Mouse (Mus musculus): ENCODE results near the gene Slc28a3.

Slc28a3 gene

DNA sequence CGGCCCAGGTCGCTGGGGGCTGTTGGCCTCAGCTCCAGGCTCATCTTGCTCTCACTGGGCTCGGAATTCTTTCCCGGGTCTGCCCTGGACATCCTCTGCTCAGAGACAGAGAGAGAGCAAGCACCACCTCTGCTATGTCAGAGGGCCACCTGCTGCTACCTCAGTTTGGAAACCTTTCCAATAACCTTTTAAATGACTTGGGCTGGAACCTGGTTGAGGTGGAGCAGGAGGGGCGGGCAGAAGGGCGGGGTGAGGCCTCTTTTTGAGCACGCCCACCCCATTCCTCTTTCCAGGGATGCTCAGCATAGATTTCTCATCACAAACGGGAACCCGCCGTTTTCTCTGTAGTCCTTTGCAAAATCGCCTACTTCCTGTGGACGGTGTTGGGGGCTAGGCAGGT, at the start of gene Slc28a3:
Slc28a3 (minus strand) TSS at position 162 of the 400 bp plus-strand sequence.
- DNase-seq (ENCODE audit: low spot score in 2 of 2) = no peak

DNA sequence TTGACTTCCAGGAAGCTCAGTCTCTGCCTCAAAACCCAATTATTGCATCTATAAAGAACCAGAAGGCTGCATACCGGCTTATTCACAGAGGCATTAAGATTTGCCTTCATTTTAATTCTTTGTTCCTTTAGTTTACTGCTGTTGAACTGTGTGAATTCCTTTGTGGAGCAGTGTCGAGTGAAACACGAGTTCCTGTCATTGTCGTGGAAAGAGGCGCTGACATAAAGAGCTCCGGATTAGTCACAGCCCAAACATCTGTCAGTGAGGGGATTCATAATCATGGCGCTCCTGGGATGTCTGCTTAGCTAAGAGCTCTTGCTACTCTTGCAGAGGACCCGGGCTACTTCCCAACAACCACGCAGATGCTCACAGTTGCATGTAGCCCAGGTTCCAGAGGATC, 47.3 kb upstream of the Slc28a3 start:
- no peak for DNase-seq (ENCODE audit: low spot score in 2 of 2)

DNA sequence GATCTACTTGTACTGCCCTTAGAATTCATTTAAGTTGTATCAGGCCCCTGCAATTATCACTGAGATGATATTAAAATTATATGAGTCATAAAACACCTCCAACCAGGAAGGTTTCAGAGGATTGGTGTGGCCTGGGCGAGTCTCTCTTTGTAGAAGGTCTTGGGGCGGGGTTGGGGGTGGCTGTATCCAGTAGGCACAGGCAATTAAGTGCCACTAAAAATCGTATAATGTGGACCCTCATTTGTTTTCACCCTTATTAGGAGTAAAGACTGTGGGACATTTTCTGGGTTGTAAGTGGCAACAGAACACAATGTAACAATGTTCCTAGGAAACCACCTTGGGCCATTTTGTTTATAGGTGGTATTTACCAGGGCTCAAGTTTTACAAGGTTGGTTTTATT, 46.2 kb upstream of the Slc28a3 start:
- DNase-seq (ENCODE audit: low spot score in 2 of 2) = no peak

DNA sequence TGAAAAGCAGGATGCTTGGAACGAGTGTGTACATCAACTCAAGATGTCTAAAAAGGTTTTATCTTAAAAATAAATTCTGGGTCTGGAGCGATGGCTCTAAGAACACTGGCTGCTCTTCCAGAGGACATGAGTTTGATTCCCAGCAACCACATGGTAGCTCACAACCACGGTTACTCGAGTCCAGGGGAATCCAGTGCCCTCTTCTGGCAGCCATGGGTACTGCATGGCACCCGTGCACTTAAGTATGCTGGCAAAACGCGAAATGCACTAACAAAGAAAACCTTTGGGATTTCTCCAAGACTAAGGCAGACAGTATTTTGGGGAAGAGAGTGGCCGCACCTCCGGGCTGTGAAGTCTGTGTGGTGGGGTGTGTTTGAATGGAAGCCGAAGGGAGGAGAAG, 44.9 kb upstream of the Slc28a3 start:
- DNase-seq (ENCODE audit: low spot score in 2 of 2) = no peak

DNA sequence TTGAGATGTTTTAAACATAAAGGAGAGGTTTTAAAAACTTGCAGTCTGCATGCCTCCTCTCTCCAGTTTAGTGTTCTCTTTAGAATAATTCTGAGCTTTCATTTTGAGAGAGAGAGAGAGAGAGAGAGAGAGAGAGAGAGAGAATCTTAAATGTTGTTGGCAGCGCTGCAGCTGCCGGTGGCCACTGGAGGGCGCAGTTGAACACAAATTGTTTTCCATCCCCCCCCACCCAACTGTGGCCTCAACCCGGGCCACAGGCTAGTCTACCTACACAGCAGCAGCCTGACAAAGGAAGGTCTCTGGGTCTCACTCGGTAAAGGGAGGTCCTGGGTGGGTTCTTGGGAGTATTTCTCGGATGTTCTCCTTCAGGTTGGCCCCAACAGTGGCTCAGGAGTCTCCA, 29.7 kb upstream of the Slc28a3 start:
- peak in 1 of 2 experiments; percentile 63 for DNase-seq (ENCODE audit: low spot score in 2 of 2)

DNA sequence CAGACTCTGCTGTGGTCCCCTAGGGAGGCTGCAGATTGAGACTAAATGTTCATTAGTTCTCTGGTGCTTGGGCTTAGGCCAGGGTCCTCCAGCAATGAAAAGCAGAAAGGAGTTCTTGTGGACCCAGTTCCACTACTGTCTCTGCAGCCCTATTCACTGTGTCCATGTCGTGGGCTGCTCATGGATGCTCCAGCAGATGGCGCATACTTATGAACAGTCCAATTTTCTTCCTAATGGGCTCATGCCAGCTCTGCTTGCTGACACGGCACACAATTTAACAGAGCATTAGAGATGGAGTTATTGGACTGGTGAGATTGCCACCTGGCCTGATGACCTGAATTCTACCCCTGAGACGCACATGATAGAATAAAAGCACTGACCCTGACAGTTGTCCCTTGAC, 28.3 kb upstream of the Slc28a3 start:
- DNase-seq (ENCODE audit: low spot score in 2 of 2) = peak in 1 of 2 experiments; percentile 80

DNA sequence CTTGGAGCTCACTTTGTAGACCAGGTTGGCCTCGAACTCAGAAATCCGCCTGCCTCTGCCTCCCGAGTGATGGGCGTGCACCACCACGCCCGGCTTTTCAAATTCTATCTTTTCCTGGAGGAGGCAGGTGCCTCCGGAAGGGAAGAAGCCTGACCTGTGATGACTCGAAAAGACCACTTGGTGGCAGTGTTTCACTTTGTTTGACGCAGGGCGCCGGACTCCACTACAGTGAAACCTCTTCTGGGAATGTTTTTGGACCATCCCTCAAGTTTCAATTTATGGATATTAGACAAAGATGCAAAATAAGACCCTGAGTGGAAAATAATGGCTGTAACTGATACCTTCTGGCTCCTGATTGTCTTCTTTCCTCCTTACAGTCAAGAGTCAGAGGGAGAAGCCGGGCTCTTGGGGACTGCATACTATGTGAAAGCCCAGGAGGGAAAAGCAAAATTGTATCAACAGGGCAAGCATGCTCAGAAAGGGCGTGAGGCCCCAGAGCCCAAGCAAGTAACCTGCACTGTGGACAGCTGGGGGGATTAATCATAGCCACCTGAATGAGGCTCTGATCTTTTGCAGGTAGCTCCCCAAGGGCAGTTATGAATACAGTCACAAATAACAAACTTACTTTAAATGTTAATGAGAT, 26.8 kb upstream of the Slc28a3 start:
- peak in 1 of 2 experiments; percentile 71 for DNase-seq (ENCODE audit: low spot score in 2 of 2)

DNA sequence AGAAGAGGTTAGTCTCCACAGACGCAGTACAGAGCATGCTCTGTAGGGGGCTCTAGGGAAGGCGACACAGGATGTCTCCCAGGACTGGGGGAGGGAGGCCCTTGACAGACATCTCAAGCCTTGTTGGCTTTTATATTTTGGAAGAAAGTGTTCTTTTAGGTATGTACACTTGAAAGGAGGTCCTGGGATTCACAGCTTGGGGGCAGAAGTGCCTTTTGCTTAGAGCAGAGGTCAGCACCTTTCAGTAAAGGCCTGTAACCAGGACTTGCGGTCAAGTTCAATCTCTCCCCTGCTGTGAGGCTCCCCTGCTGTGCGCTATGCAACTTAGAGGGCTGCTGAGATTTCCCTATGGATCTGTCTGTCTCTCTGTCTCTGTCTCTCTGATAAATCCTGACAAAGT, 23.2 kb upstream of the Slc28a3 start:
- no peak for DNase-seq (ENCODE audit: low spot score in 2 of 2)

DNA sequence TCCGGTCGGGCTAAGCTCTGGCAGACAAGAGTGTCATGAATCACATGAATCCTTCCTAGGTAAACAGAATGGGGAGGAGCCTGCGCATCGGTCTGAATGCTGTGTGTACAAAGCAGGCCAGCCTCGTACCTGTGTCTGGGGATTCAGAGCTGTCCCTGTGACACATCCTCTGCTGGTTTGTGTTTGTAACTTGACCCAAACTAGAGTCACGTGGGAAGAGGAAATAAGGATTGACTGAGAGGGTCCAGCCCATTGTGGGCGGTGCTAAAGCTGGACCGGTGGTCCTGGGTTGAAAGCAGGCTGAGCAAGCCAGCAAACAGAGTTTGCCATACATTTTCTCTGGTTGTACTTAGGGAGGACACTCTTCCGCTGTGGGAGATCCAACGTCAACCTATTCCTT, 20.1 kb upstream of the Slc28a3 start:
- DNase-seq (ENCODE audit: low spot score in 2 of 2) = no peak

DNA sequence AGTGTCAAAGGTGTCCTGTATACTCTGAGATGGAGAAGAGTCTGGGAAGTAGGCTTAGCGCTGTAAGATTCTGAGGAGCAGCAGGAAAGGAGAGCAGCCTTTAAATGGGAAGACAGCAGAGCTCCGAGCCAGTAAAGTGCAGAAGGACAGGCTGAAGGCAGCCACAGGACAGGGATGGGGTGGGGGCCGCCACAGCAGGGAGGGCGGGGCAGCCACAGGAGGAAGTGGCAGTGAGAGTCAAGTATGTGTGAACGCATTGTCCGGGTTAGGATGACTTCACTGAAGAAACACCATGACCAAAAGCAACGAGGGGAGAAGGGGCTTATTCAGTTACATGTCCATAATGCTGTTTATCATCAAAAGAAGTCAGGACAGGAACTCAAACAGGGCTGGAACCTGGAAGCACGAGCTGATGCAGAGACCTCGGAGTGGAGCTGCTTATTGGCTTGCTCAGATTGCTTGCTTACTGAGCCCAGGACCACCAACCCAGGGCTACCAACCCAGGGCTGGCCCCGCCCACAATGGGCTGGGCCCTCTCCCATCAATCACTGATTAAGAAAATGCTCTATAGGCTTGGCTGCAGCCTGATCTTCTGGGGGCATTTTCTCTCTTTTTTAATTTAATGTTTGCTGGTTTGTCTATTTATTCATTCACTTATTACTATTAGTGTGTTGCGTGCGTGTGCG, 18.8 kb upstream of the Slc28a3 start:
- DNase-seq (ENCODE audit: low spot score in 2 of 2) = no peak

DNA sequence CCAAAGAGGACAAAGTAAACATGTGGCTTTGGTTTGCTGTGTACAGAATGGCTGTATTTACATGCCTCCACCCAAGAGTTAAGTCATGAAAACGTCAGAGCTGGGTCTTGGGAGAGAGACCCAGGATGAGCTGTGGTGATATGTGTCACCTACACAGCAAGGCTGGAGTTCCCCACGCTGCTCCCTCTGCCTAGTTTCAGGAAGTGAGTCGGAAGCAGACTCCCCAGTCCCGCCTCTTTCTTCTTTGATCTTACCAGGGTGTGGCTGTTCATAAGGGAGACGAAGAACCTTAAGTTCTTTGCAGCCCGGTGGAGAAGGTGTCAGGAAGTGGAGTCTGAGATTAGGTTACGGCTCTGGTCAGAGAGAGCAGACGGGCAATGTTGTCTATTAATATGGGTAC, 12.0 kb upstream of the Slc28a3 start:
- DNase-seq (ENCODE audit: low spot score in 2 of 2) = no peak

DNA sequence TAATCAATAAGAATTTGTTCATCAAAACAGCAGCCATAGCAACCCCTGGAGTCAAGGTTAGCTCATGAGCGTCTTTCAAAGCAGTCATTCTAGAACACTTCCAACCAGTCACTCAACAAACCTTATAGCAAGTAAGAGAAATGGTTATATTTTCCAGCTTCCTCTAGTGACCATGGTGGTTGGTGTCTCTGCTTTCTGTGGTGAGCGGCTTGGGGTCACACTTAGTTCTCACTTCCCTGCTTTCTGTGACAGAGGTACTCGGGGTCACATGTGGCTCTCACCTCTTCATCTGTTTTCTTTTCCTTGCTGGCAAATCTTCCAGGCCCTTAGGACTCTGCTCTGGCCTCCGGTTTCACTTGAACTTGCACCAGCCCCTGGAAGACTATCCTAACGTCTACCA, 8.6 kb upstream of the Slc28a3 start:
- no peak for DNase-seq (ENCODE audit: low spot score in 2 of 2)

DNA sequence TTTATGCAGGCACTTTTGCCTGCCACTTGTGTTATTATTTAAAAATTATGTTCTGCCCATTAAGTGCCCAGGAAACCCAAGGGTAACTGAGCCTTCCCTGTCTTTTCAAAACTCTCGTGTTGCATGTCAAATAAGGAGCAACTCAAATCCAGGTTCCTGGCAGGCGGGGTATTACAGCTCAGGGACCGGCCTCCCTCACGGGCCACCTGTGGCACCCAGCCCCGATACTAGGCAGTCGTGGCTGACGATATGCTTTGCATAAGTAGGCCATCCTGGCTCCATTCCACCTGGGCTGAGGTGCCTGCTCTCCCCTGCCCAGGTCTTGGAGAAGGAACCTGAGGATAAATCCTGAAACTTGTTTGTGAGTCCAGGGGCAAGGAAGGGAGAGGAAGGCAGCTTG, 618 bp downstream of the Slc28a3 start:
- DNase-seq (ENCODE audit: low spot score in 2 of 2) = no peak

DNA sequence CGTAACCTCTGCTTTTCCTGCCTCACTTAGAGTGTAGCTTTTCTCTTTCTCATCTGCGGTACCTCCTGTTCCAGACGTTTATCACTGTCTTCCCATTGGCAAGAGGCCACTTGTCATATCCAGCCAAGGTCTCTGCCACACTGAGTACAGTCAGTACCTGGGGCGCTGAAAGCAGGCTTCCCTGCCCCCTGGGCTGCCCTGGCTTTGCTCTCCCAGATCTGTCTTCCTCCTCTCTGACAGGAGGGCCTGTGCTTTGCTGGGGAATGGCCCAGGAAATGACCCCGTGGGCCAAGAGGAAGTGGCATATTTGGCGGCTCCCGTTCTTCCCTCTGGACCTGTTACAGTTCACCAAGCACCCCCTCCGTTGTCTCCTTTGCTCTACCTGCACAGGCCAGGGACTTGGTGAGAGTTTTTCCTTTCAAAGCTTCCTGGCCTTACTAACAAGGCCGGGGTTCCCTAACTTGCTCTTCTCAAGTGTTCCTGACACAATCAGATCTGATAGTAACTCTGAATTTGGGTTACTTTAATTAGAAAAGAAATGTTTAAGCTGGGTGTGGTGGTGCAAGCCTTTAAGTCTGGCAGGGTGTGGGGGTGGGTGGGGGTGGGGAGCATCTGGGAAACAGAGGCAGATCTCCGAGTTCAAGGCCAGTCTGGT, 9.3 kb downstream of the Slc28a3 start:
- DNase-seq (ENCODE audit: low spot score in 2 of 2) = no peak

DNA sequence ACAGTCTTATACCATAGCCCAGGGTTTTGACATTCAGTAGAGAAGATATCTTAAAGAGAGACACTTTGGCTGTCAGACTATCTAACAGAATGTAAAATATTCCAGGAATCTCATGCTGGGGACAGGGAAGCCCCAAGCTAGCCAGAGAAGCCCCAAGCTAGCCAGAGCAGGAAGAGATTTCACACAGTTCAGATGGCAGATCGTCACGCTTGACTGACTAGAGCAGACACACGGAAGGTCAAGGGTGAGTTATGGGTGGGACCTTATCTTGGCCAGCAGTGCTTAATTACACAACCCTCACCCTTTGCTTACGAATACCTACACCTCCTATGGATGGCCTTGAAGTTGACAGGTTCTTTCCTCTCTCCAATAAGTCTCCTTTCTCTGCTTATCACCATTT, 12.1 kb downstream of the Slc28a3 start:
- DNase-seq (ENCODE audit: low spot score in 2 of 2) = no peak

DNA sequence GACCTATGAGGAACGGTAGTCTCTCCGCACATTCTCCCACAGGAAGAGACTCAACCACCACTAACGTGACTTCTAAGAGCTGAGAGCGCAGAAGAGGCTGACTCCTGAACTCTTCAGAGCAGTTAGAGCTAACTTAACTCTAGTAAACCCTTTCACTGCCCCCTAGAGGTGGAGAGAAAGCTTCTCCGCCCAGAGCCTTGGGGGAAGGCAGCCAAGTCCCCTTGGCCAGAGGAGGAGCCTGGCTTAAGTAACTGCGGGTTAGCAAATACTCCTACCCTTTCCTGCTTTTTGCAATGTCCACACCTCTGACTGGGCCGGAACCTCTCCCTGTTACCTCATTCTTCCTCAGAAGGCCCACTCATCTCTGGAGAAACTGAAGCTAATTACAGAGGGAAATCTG, 17.5 kb downstream of the Slc28a3 start:
- peak in 1 of 2 experiments; percentile 30 for DNase-seq (ENCODE audit: low spot score in 2 of 2)

DNA sequence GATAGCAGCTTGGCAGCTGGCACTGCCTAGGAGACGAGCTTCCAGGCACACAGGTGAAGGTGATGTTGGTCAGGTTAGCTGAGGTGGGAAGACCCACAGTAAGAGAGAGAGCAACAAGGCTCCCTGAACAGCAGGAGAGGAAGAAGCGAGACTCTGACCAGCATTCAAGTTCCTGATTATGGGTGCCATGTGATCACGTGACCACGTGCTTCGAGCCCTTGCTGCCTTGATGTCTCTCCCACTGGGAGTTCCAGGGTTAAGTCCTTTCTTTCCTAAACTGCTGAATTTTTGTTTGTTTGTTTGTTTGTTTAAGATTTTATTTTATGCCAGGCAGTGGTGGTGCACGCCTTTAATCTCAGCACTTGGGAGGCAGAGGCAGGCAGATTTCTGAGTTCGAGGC, 18.8 kb downstream of the Slc28a3 start:
- no peak for DNase-seq (ENCODE audit: low spot score in 2 of 2)

DNA sequence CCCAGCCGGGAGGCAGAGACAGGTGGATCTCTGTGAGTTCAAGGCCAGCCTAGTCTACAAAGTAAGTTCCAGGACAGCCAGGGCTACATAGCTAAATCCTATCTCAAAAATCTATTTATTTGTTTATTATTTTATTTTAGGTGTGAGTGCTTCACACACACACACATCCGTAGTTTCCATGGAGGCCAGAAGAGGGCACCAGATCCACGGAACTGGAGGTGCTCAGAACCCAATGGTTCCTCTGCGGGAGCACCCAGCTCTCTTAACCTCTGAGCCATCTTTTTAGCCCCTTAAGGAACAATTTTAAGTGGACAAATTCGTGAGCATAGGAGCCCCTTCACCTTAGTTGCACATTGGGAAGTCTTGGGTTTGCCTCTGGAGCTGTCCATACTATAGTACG, 20.0 kb downstream of the Slc28a3 start:
- peak in 1 of 2 experiments; percentile 38 for DNase-seq (ENCODE audit: low spot score in 2 of 2)

DNA sequence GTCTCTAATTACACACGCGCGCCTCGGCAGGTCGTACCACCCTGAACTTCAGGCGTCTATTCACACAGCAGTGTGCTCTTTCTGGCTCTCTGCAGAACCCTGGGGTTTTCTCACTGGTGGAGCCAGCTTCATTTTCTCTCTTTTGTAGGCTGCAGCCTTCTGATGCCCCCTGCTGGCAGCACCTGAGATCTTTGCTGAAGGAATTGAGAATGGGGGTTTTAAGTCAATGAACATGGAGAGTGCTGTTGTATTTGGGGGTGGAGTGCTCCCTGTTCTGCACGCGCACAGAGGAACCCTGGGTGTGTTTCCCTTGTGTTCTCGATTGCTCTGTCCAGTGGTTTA, 21.2 kb downstream of the Slc28a3 start:
- peak; percentile 35 to 82 for DNase-seq (ENCODE audit: low spot score in 2 of 2)

DNA sequence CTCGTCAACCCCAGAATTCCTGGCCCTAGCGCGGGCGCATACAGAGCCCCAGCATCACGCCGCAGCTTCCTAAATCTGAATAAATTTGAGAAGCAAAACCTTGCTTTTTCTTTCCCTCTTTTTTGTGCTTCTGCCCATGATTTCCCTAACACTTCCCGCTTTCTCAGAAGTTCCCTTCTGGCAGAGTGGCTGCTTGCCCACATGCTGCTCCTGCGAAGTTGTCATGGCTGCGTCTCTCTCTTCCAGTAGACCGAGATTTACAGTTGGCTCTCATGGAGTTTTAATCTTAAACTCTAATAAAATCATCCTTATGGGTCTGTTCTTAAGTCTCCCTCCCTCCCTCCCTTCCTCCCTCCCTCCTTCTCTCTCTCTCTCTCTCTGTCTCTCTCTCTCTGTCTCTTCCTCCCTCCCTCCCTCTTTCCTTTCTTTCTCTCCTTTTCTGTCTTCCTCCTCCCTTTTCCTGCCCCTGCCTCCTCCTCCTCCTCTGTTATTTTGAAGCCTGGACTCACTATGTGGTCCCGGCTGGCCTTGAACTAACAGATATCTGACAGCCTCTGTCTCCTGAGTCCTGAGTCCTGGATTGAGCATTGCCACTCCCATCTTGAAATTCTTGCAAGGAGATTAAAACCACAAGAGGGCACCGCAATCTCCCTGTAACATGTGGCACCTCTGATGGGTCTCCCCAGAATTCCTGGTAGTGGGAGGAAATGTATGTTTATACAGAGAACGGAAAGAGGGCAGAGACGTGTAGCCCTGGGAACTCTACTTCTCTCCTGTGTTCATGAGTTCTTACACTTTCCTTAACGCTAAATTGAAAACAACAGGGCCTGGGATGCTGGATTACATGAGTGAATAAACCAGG, 21.8 kb downstream of the Slc28a3 start:
- DNase-seq (ENCODE audit: low spot score in 2 of 2) = peak in 1 of 2 experiments; percentile 16

DNA sequence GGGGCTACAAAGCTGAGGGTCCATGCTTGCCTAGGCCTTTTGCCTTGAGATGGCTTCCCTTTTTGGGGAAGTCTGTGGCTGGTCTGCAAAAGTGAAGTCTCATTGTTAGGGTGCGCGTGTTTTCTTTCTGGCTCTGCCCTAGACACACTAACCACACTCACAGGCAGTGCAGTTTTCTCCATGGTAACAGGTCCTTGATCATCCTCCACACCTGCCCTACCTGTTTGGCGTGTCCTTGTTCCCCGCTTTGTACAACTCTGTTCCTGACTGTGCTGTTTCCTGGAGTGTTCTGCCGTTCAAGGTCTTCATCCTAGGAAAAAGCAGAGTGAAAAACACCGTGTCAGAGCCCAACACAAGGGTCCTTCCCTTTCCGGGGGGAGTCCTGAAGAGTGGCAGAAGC, 22.7 kb downstream of the Slc28a3 start:
- DNase-seq (ENCODE audit: low spot score in 2 of 2) = no peak

DNA sequence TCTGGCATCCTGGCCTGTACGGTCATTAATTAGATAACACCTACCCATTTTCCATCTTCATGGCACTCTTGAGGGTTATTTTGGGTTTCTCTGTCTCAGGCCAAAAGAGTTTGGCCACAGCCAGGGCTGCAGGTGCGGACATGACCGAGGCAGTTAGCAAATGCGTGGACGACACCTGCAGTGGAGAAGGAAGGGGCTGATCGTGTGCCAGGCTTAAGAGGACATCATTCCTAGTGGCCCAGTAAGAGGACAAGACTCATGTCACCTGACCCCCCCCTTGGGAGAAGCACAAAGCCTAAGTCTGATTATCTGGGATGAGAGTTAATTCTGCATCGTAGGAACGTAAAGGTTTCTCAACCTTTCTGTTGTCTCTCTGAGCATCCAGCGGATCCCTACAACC, 44.5 kb downstream of the Slc28a3 start:
- DNase-seq (ENCODE audit: low spot score in 2 of 2) = no peak
